18 mouse cellular contexts compared by ENCODE assay signal in genomic region chr11:118881786-118882495, GRCm38 (mm10). TPM values are rescaled to one million over a fixed set of nuclear protein-coding genes. Genes with fewer than 3 reads are reported as not detected.
DNase-seq lines count a peak whose midpoint lies in the region; ATAC-seq and TF ChIP-seq lines count a peak whose summit lies in the region.
"Had no signal": no experiment of that assay in that cellular context is flagged by ENCODE, and none has a peak within 500 bp of the region (broad histone marks: within the 10 kb centered on the region; RNA-seq: fewer than 3 reads in every experiment).

No protein-coding gene starts in this region.

- H3K4me1 ChIP-seq in forebrain, embryonic 12.5 days, result peaks cover 23% of the 10 kb centered on the region
- peaks cover 15% of the 10 kb centered on the region for H3K4me1 ChIP-seq in forebrain, embryonic 16.5 days (replicated peaks; ENCODE audit: control insufficient read depth, insufficient read depth, low read length)
- peaks cover 40% of the 10 kb centered on the region for H3K4me1 ChIP-seq in cortical plate, adult 2 months (ENCODE audit: control insufficient read depth, insufficient read depth, low read length)
- peaks cover 20% of the 10 kb centered on the region for H3K4me1 ChIP-seq in midbrain, embryonic 14.5 days (ENCODE audit: control insufficient read depth, insufficient read depth, low read length)
- H3K4me1 ChIP-seq: embryonic facial prominence, embryonic 15.5 days; lung, embryonic 15.5 days had no signal

- H3K27ac ChIP-seq in forebrain, embryonic 12.5 days, result no peak overlapping the region
- H3K27ac ChIP-seq in forebrain, embryonic 16.5 days (ENCODE audit: low read length), result no peak overlapping the region
- H3K27ac ChIP-seq in cortical plate, adult 2 months (ENCODE audit: insufficient read depth, low read length), result peak overlapping the region; percentile 89
- H3K27ac ChIP-seq in midbrain, embryonic 14.5 days (replicated peaks; ENCODE audit: low read depth, low read length), result peak overlapping the region; percentile 32; the same call in 1 of the 2 replicates
- H3K27ac ChIP-seq: embryonic facial prominence, embryonic 15.5 days; forebrain, embryonic 15.5 days; gastrocnemius, adult 2 months; heart, adult 2 months; lung, embryonic 15.5 days had no signal

- no peak for TF ChIP-seq POLR2A in cortical plate, adult 2 months (IDR thresholded peaks at IDR 0.05; ENCODE audit: extremely low read depth, insufficient read depth, low read length)

- WGBS in forebrain, embryonic 12.5 days, result 7% methylated on average over 11 of the region's 11 CpGs
- WGBS in forebrain, embryonic 16.5 days, result 9% methylated on average over 11 of the region's 11 CpGs
- 3% methylated on average over 11 of the region's 11 CpGs for WGBS in midbrain, embryonic 14.5 days

- no peak overlapping the region for H3K4me3 ChIP-seq in forebrain, embryonic 12.5 days (replicated peaks)
- H3K4me3 ChIP-seq in forebrain, embryonic 16.5 days (replicated peaks; ENCODE audit: low read length), result no peak overlapping the region
- H3K4me3 ChIP-seq in cortical plate, adult 2 months (ENCODE audit: insufficient read depth, low read length), result no peak overlapping the region
- H3K4me3 ChIP-seq in midbrain, embryonic 14.5 days (replicated peaks; ENCODE audit: low read depth, low read length), result no peak overlapping the region
- H3K4me3 ChIP-seq: embryonic facial prominence, embryonic 15.5 days; forebrain, embryonic 15.5 days; gastrocnemius, adult 2 months; heart, adult 2 months; lung, embryonic 15.5 days; megakaryocyte, embryonic 14.5 days had no signal

- H3K9me3 ChIP-seq in forebrain, embryonic 12.5 days, result no peaks in the 10 kb centered on the region
- no peaks in the 10 kb centered on the region for H3K9me3 ChIP-seq in forebrain, embryonic 16.5 days (ENCODE audit: control insufficient read depth, low read length)
- H3K9me3 ChIP-seq in midbrain, embryonic 14.5 days (ENCODE audit: control insufficient read depth, low read length), result no peaks in the 10 kb centered on the region
- H3K9me3 ChIP-seq: embryonic facial prominence, embryonic 15.5 days; forebrain, embryonic 15.5 days; lung, embryonic 15.5 days had no signal

- no peak for TF ChIP-seq CTCF in cortical plate, adult 2 months (IDR thresholded peaks at IDR 0.05; ENCODE audit: extremely low read depth, insufficient read depth, low read length)

- peak; percentile 57 for DNase-seq in layer of hippocampus, adult 9-11 months
- no peak for DNase-seq in layer of hippocampus, postnatal 10 days (ENCODE audit: low spot score in 2 of 2)
- DNase-seq in midbrain, embryonic 14.5 days, result peak; percentile 49
- DNase-seq in T-cell, adult 2 months (ENCODE audit: low spot score), result no peak
- DNase-seq in urinary bladder, postnatal 10 days (ENCODE audit: low spot score), result no peak
- DNase-seq: cerebellum, adult 11-12 months; heart, adult 2 months; heart, postnatal 14 days; right cerebral cortex, postnatal 4 days had no signal

- no peaks in the 10 kb centered on the region for H3K36me3 ChIP-seq in forebrain, embryonic 12.5 days (replicated peaks)
- no peaks in the 10 kb centered on the region for H3K36me3 ChIP-seq in forebrain, embryonic 16.5 days (ENCODE audit: control insufficient read depth, insufficient read depth)
- H3K36me3 ChIP-seq in midbrain, embryonic 14.5 days (ENCODE audit: control insufficient read depth, insufficient read depth, low read length), result no peaks in the 10 kb centered on the region
- H3K36me3 ChIP-seq: embryonic facial prominence, embryonic 15.5 days; forebrain, embryonic 15.5 days; lung, embryonic 15.5 days had no signal

- ATAC-seq in forebrain, embryonic 12.5 days (ENCODE audit: low FRiP score), result peak; percentile 36; the same call in 1 of the 2 replicates
- no peak for ATAC-seq in forebrain, embryonic 16.5 days
- peak; percentile 37; the same call in 1 of the 2 replicates for ATAC-seq in midbrain, embryonic 14.5 days (ENCODE audit: low FRiP score, low TSS enrichment)
- ATAC-seq: forebrain, embryonic 15.5 days; intestine, embryonic 16.5 days had no signal

- no peaks in the 10 kb centered on the region for H3K27me3 ChIP-seq in forebrain, embryonic 12.5 days
- no peaks in the 10 kb centered on the region for H3K27me3 ChIP-seq in forebrain, embryonic 16.5 days (replicated peaks; ENCODE audit: control insufficient read depth, insufficient read depth, low read length)
- H3K27me3 ChIP-seq in midbrain, embryonic 14.5 days (ENCODE audit: control insufficient read depth, insufficient read depth, low read length), result no peaks in the 10 kb centered on the region
- H3K27me3 ChIP-seq: embryonic facial prominence, embryonic 15.5 days; forebrain, embryonic 15.5 days; lung, embryonic 15.5 days had no signal

- H3K4me2 ChIP-seq in forebrain, embryonic 12.5 days, result no peak overlapping the region
- no peak overlapping the region for H3K4me2 ChIP-seq in forebrain, embryonic 16.5 days (ENCODE audit: low read length)
- no peak overlapping the region for H3K4me2 ChIP-seq in midbrain, embryonic 14.5 days (ENCODE audit: low read length)
- H3K4me2 ChIP-seq: embryonic facial prominence, embryonic 15.5 days; forebrain, embryonic 15.5 days; lung, embryonic 15.5 days had no signal

- H3K9ac ChIP-seq in forebrain, embryonic 12.5 days, result no peak overlapping the region
- H3K9ac ChIP-seq in forebrain, embryonic 16.5 days (replicated peaks; ENCODE audit: low read depth, low read length), result no peak overlapping the region
- H3K9ac ChIP-seq in midbrain, embryonic 14.5 days (replicated peaks; ENCODE audit: low read length), result no peak overlapping the region
- H3K9ac ChIP-seq: embryonic facial prominence, embryonic 15.5 days; forebrain, embryonic 15.5 days; lung, embryonic 15.5 days had no signal

RNA-seq across cellular contexts. Expression of gene Rbfox3, which starts 29.5 kb away (rescaled TPM):
- 17.0 and 19.6 TPM in 2 replicates for polyA plus RNA-seq in forebrain, embryonic 12.5 days (2016; fragmentation: Nextera tagmentation; extraction: Ambion mirVana)
- 46.4 and 56.3 TPM in 2 replicates for polyA plus RNA-seq in forebrain, embryonic 16.5 days (2015; fragmentation: Nextera tagmentation; extraction: Ambion mirVana)
- 100 to 1,000 TPM; 205 to 226 TPM for total RNA-seq in layer of hippocampus, postnatal 10 days (2021)
- polyA plus RNA-seq in cortical plate, adult 2 months (2012; rRNA removed), result 117 TPM in 2 replicates
- 31.7 and 41.9 TPM in 2 replicates for polyA plus RNA-seq in midbrain, embryonic 14.5 days (2014; fragmentation: Nextera tagmentation; extraction: Ambion mirVana)
- polyA plus RNA-seq: heart, adult 2 months had no signal

Comparison
In these comparisons a context has a peak if more than half of its experiments do, and no peak if none do; other contexts are left out.
1. DNase-seq: peak in layer of hippocampus, adult 9-11 months (single experiment) and midbrain, embryonic 14.5 days (single experiment); none in layer of hippocampus, postnatal 10 days (0 of 2), T-cell, adult 2 months (single experiment) and urinary bladder, postnatal 10 days (single experiment).
2. H3K27ac ChIP-seq: peak in cortical plate, adult 2 months (single experiment) and midbrain, embryonic 14.5 days (single experiment); none in forebrain, embryonic 12.5 days (single experiment) and forebrain, embryonic 16.5 days (single experiment).